Mouse (Mus musculus): ENCODE results near the gene Esrrg.

DNA sequence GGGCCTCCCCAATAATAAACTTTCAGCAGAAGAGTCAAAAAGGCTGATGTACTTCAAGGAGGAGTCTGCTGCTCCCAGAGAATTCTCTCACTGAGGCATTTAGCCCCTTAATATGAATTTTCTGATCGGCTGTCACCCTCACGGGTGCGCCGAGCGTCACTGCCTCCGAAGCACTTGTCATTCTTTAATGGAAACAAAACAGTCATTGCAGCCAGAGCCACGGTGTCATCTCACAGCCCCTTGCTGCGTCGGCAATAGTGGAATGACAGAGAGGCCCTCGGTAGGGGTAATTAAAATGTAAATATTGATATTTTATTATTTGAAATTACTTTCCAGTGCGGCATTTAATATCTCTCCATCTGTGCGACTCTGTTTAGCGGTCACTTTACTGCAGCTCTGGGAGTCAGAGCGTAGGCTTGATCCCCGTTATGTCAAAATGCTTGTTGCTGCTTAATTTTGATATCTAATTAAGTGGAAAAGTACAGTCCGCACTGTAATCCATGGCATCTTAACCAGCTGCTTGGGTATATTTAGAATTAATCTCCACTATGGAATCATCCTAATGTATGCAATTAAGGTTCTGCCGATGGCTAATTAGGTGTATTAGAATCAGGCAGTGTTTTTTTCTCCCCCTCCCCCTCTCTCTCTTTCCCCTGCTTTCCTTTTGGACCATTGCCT lies 578.0 kb downstream of the Esrrg start:
- TF ChIP-seq CTCF (IDR thresholded peaks at IDR 0.05 in 2 of 3, conservative IDR thresholded peaks at IDR 0.05 in 1 of 3; ENCODE audit: control insufficient read depth in 1 of 3, insufficient read depth in 1 of 3, low read depth in 2 of 3, low read length in 3 of 3, poor library complexity in 1 of 3, severe bottlenecking in 1 of 3) (no peak), GATA1 (IDR thresholded peaks at IDR 0.05; ENCODE audit: low read depth, low read length) (no peak), POLR2A (IDR thresholded peaks at IDR 0.05; ENCODE audit: control insufficient read depth in 1 of 2, insufficient read depth in 1 of 2, low read depth in 1 of 2, low read length in 2 of 2, poor library complexity in 1 of 2) (no peak), MXI1 (IDR thresholded peaks at IDR 0.05; ENCODE audit: low read depth, low read length) (no peak), ZMIZ1 (IDR thresholded peaks at IDR 0.05; ENCODE audit: low read depth, low read length) (no peak)
